Mouse (Mus musculus): ENCODE results near the gene Gm45716. TPM values are rescaled to one million over a fixed set of nuclear protein-coding genes. Genes with fewer than 3 reads are reported as not detected.
"Not testable (repeated sequence)": the region's sequence is repeated elsewhere in the genome, so short reads cannot be mapped to it uniquely, and the experiment has no call there.

The Gm45716 gene
- total RNA-seq, 2 experiments from 2014 or later = 1.2 to 2.6 TPM

GRCm38 (mm10) chr11:90249701-90250141 is 62.2 kb downstream of the Gm45716 start:
- DNase-seq (ENCODE audit: low spot score) = no peak

GRCm38 (mm10) chr11:90250189-90250588 is 62.7 kb downstream of the Gm45716 start:
- DNase-seq (ENCODE audit: low spot score) = no peak

- DNase-seq (ENCODE audit: low spot score) = no peak
Measured at GRCm38 (mm10) chr11:90250730-90251129, 63.2 kb downstream of the Gm45716 start.

GRCm38 (mm10) chr11:90251923-90252322 is 64.4 kb downstream of the Gm45716 start:
- no peak for DNase-seq (ENCODE audit: low spot score)

- no peak for DNase-seq (ENCODE audit: low spot score)
Measured at GRCm38 (mm10) chr11:90252366-90252765, 64.9 kb downstream of the Gm45716 start.

- no peak for DNase-seq (ENCODE audit: low spot score)
Measured at GRCm38 (mm10) chr11:90254536-90254935, 67.1 kb downstream of the Gm45716 start.

- DNase-seq (ENCODE audit: low spot score) = peak; percentile 43
Measured at GRCm38 (mm10) chr11:90255687-90256086, 68.2 kb downstream of the Gm45716 start.

GRCm38 (mm10) chr11:90256833-90257525 is 69.5 kb downstream of the Gm45716 start:
- no peak for DNase-seq (ENCODE audit: low spot score)

GRCm38 (mm10) chr11:90258321-90258927 is 70.9 kb downstream of the Gm45716 start:
- no peak for DNase-seq (ENCODE audit: low spot score)

GRCm38 (mm10) chr11:90259071-90259470 is 71.6 kb downstream of the Gm45716 start:
- DNase-seq (ENCODE audit: low spot score) = peak; percentile 36

- no peak for DNase-seq (ENCODE audit: low spot score)
Measured at GRCm38 (mm10) chr11:90259826-90260225, 72.3 kb downstream of the Gm45716 start.

GRCm38 (mm10) chr11:90264180-90264579 is 76.7 kb downstream of the Gm45716 start:
- DNase-seq (ENCODE audit: low spot score) = no peak

GRCm38 (mm10) chr11:90265581-90265980 is 78.1 kb downstream of the Gm45716 start:
- DNase-seq (ENCODE audit: low spot score) = peak; percentile 67

GRCm38 (mm10) chr11:90268934-90269333 is 81.5 kb downstream of the Gm45716 start:
- no peak for DNase-seq (ENCODE audit: low spot score)

GRCm38 (mm10) chr11:90269398-90270123 is 82.1 kb downstream of the Gm45716 start:
- no peak for DNase-seq (ENCODE audit: low spot score)

GRCm38 (mm10) chr11:90270132-90270877 is 82.8 kb downstream of the Gm45716 start:
- DNase-seq (ENCODE audit: low spot score) = no peak

- DNase-seq (ENCODE audit: low spot score) = no peak
Measured at GRCm38 (mm10) chr11:90274187-90274586, 86.7 kb downstream of the Gm45716 start.

- peak; percentile 52 for DNase-seq (ENCODE audit: low spot score)
Measured at GRCm38 (mm10) chr11:90275663-90276062, 88.2 kb downstream of the Gm45716 start.

GRCm38 (mm10) chr11:90276150-90276549 is 88.7 kb downstream of the Gm45716 start:
- peak; percentile 46 for DNase-seq (ENCODE audit: low spot score)

- peak; percentile 72 for DNase-seq (ENCODE audit: low spot score)
Measured at GRCm38 (mm10) chr11:90276561-90276960, 89.1 kb downstream of the Gm45716 start.

- no peak for DNase-seq (ENCODE audit: low spot score)
Measured at GRCm38 (mm10) chr11:90280069-90280468, 92.6 kb downstream of the Gm45716 start.

GRCm38 (mm10) chr11:90281943-90282342 is 94.5 kb downstream of the Gm45716 start:
- not testable (repeated sequence) for DNase-seq (ENCODE audit: low spot score)

Measured in gastrocnemius, adult 18-20 months (tissue).